Mouse (Mus musculus) G1E (cell line): Measurements from ENCODE around the gene Apoa4. TPM values are rescaled to one million over a fixed set of nuclear protein-coding genes. Genes with fewer than 3 reads are reported as not detected.

ENCODE experiments used
- ATAC-seq: 2 replicates; pipeline ENCODE4 v1.8.0; 2016; ENCODE audit warnings: mild to moderate bottlenecking; ENCODE audit not compliant: insufficient number of reproducible peaks, poor library complexity, low FRiP score, severe bottlenecking; ENCODE audit errors: extremely low read depth
- DNase-seq: peaks from one replicate; pipeline ENCODE4 v3.0.0; 2012; ENCODE audit warnings: low spot score
- H3K27me3 ChIP-seq: 2 replicates; pipeline ENCODE4 v1.6.1; 2012; ENCODE audit warnings: mild to moderate bottlenecking, low read length, inconsistent platforms; ENCODE audit not compliant: insufficient read depth
- H3K36me3 ChIP-seq: replicated peaks from 2 replicates; pipeline ENCODE3; 2012; ENCODE audit warnings: mild to moderate bottlenecking, inconsistent platforms
- H3K4me1 ChIP-seq: 2 replicates; pipeline ENCODE4 v1.6.1; 2012; ENCODE audit warnings: low read depth, low read length, inconsistent platforms, mixed read lengths; ENCODE audit not compliant: insufficient read depth
- H3K4me3 ChIP-seq: 2 replicates; pipeline ENCODE4 v1.5.1; 2012; ENCODE audit warnings: low read depth, mild to moderate bottlenecking, inconsistent platforms, low read length, moderate library complexity, mixed read lengths
- H3K9me3 ChIP-seq: replicated peaks from 2 replicates; pipeline ENCODE4 v1.6.1; 2012; ENCODE audit warnings: inconsistent platforms
- CTCF ChIP-seq: IDR thresholded peaks from 2 replicates; pipeline ENCODE4 v1.5.1; 2012; ENCODE audit warnings: low read depth, low read length, inconsistent platforms, mixed read lengths
- GATA1 ChIP-seq: IDR thresholded peaks from 2 replicates; pipeline ENCODE4 v1.6.1; 2012; ENCODE audit warnings: borderline replicate concordance, low read length, inconsistent platforms, mixed read lengths
- GATA2 ChIP-seq: IDR thresholded peaks from 2 replicates; pipeline ENCODE4 v1.6.1; 2012; ENCODE audit warnings: low read depth, low read length, inconsistent platforms, borderline replicate concordance
- POLR2AphosphoS5 ChIP-seq: IDR thresholded peaks from 2 replicates; pipeline ENCODE4 v1.6.1; 2012; ENCODE audit warnings: low read depth, low read length, inconsistent platforms; ENCODE audit not compliant: insufficient replicate concordance
- TAL1 ChIP-seq: conservative IDR thresholded peaks from 2 replicates; pipeline ENCODE4 v1.6.1; 2012; ENCODE audit warnings: low read depth, low read length, inconsistent platforms, mixed read lengths
- polyA plus RNA-seq: library from polyadenylated mRNA; stranded (reverse); fragments of >175 nt; gene quantifications from 2 replicates; pipeline ENCODE4 v1.2.3, GENCODE M21; 2012
- total RNA-seq, 2 experiments: library from RNA; stranded (forward) in 1 of 2; stranded (reverse) in 1 of 2; fragments of 200-1000 nt in 1 of 2; fragments of >200 nt in 1 of 2; fragmentation: Nextera tagmentation in 1 of 2; gene quantifications; 2 replicates each; pipeline ENCODE4 v1.2.3; 2014 to 2017

Gene Apoa4
- total and polyA plus RNA-seq, 3 experiments, result not detected

DNA sequence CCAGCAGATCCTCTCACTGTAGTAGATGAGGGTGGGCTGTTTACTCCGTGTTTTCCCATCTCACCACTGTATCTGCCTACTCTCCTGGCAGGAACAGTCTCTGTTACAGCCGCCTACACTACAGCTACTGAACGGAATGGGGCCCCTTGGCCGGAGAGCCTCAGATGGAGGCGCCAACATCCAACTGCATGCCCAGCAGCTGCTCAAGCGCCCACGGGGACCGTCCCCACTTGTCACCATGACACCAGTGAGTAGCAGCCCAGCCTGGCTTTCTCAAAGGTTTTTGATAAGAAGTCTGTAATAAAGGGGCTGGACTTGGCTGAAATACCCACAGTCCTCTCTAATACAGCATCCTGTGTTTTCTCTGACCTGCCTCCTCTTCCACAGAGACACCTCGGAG lies 42.0 kb upstream of the Apoa4 start:
- DNase-seq (no peak), ATAC-seq (no peak)
- no peak overlapping the region for H3K4me3 ChIP-seq
- H3K4me1 ChIP-seq, result peaks cover 50% of the 10 kb centered on the region
- no peaks in the 10 kb centered on the region for H3K9me3 ChIP-seq
- peaks cover 95% of the 10 kb centered on the region for H3K36me3 ChIP-seq
- TF ChIP-seq CTCF (no peak), GATA2 (no peak), POLR2AphosphoS5 (no peak), GATA1 (no peak), TAL1 (no peak)
- no peaks in the 10 kb centered on the region for H3K27me3 ChIP-seq

DNA sequence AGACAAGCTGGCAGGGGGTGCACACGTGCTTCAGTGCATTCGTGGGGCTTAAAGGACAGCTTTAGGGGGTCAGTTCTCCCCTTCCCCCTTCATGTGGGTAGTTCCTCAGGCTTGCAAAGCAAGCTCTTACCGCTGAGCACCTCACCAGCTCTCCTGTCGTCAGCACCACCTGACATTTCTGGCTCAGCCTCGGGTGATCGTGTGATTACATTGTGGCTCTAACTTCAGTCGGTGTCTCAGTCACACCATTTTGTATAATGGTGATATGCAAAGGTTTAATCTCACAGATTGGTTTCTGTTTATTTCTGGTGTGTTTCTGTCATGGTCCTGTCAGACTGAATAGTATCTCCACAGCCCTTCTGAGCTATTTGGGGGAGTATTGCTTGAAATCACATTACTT lies 41.6 kb upstream of the Apoa4 start:
- Histone ChIP-seq H3K4me1 (peaks cover 54% of the 10 kb centered on the region), H3K9me3 (no peaks in the 10 kb centered on the region), H3K4me3 (no peak overlapping the region), H3K36me3 (peaks cover 94% of the 10 kb centered on the region), H3K27me3 (no peaks in the 10 kb centered on the region)
- ATAC-seq (no peak), DNase-seq (no peak)
- TF ChIP-seq CTCF (no peak), GATA2 (no peak), TAL1 (no peak), GATA1 (no peak), POLR2AphosphoS5 (no peak)

DNA sequence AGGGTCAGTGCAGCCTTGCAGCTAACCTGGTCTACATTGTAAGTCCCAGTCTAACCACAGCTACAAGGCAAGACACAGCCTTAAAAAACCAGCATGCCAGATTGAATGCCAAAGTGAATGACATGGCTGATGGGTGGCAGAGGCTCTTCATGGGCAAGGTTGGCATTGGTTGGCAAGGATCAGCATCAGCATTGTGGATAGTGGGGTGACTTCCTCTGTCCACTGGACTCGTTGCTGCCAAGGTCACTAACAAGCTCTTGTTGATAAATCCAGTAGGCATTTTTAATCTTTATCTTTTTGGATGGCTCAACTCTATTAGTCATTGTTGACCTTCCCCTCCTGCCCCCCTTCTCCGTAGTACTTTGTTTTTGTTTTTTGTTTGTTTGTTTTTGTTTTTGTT lies 40.9 kb upstream of the Apoa4 start:
- H3K4me1 ChIP-seq, result peaks cover 61% of the 10 kb centered on the region
- peaks cover 94% of the 10 kb centered on the region for H3K36me3 ChIP-seq

DNA sequence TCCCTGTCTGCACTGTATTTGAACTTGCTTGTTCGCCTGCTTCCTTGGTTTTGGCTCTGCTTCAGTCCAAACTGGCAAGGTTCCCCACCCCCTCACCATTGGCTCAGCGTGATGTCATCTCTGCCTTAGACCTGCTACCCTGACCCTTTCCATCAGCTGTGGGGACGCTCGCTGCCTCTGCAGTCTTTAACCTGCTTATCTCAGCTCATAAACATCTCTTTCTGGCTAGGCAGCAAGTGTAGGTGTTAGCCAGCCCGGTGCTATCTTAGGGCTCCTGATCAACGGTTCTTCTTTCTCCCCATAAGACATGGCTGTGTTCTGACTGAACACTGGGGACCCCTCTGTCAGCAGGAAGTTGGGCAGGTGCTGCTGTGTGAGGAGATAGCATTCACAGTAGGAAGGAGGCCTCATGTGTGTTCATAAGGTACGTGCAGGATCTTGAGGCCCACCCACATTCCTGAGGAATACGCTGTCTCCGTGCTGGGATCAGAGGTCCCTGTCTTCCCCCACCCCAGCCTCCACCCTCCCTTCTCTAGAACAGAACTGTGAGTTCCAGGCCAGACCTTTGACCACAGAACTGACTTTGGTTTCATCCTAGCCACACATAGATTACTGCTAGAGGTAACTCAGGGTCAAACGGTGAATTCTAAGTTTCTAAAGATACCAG lies 33.5 kb upstream of the Apoa4 start:
- Histone ChIP-seq H3K36me3 (peaks cover 88% of the 10 kb centered on the region), H3K4me3 (peak overlapping the region; percentile 31; the same call in 1 of the 2 replicates), H3K27me3 (no peaks in the 10 kb centered on the region), H3K4me1 (peaks cover 90% of the 10 kb centered on the region), H3K9me3 (no peaks in the 10 kb centered on the region)
- ATAC-seq, result peak; percentile 89
- TF ChIP-seq TAL1 (peak; percentile 73), CTCF (no peak), GATA1 (no peak)
- DNase-seq, result peak; percentile 94

More for the DNA sequence above, 40.9 kb upstream of the Apoa4 start:
- ATAC-seq (no peak), DNase-seq (no peak)
- Histone ChIP-seq H3K27me3 (no peaks in the 10 kb centered on the region), H3K9me3 (no peaks in the 10 kb centered on the region), H3K4me3 (no peak overlapping the region)
- TF ChIP-seq GATA1 (no peak), GATA2 (no peak), POLR2AphosphoS5 (no peak), TAL1 (no peak)

DNA sequence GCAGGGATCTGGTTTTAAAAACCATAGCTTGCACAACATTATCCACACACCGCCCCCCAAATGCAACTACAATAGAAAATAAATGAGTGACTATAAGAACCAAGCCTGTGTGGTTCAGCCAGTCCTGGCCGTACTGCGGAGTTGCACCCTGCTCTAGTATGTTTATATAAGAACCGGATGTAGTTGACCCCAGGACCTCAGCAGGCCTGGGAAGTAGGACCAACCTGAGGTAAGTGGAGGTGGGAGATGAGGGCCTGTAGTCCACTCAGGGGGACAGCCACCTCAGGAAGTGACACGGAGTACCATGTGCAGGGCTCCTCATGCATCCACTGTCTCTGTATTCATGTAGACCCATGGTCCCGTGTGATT lies 33.0 kb upstream of the Apoa4 start:
- DNase-seq, result no peak
- Histone ChIP-seq H3K9me3 (no peaks in the 10 kb centered on the region), H3K36me3 (peaks cover 88% of the 10 kb centered on the region), H3K4me1 (peaks cover 90% of the 10 kb centered on the region), H3K4me3 (peak overlapping the region; percentile 46; the same call in 1 of the 2 replicates), H3K27me3 (no peaks in the 10 kb centered on the region)
- no peak for TF ChIP-seq GATA2
- TF ChIP-seq GATA1, result no peak
- no peak for TF ChIP-seq CTCF
- TF ChIP-seq POLR2AphosphoS5, result no peak
- TF ChIP-seq TAL1, result no peak
- no peak for ATAC-seq

DNA sequence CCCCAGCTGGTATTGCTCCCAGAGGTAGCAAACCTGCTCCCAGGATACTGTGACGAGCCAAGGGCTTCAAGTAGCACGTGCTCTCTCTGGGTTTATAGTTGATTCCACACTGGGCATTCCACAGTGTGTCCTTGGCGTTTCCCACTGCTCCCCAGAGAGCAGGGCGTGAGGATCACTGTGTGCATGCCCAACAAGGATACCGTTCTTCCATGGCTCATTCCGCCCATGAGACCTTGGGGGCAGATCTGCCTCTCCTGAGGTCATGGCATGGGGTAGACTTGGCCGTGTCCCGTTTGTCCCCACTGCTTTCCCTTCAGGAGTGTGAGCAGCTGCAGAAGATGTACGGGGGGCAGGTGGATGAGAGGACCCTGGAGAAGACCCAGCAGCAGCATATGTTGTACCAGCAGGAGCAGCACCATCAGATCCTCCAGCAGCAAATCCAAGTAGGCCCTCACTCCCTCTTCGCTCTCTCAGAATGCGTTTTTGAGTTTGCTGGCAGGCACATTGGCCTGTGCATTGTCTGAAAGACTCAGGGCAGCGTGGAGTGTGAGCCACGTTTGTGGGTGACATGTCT lies 32.0 kb upstream of the Apoa4 start:
- TF ChIP-seq CTCF (no peak), TAL1 (no peak), GATA1 (no peak), POLR2AphosphoS5 (no peak), GATA2 (no peak)
- H3K36me3 ChIP-seq, result peaks cover 89% of the 10 kb centered on the region
- no peak overlapping the region for H3K4me3 ChIP-seq
- H3K9me3 ChIP-seq, result no peaks in the 10 kb centered on the region
- DNase-seq (no peak), ATAC-seq (no peak)
- peaks cover 91% of the 10 kb centered on the region for H3K4me1 ChIP-seq
- H3K27me3 ChIP-seq, result no peaks in the 10 kb centered on the region
